Mouse (Mus musculus): ENCODE results near the gene Zfp90.
A peak's percentile ranks its signal among the peaks of the same experiment; 100 is the strongest.

Zfp90 gene

GRCm38 (mm10) chr8:106437781-106438180 is 22.7 kb downstream of the Zfp90 start:
- peak; percentile 76 for DNase-seq

GRCm38 (mm10) chr8:106440146-106440545 is 25.0 kb downstream of the Zfp90 start:
- no peak for DNase-seq

GRCm38 (mm10) chr8:106442740-106443139 is 27.6 kb downstream of the Zfp90 start:
- no peak for DNase-seq

GRCm38 (mm10) chr8:106451301-106452085 is 36.4 kb downstream of the Zfp90 start:
- DNase-seq: no peak

GRCm38 (mm10) chr8:106452701-106453481 is 37.8 kb downstream of the Zfp90 start:
- no peak for DNase-seq

- no peak for DNase-seq
Observed at GRCm38 (mm10) chr8:106454036-106454435, 38.9 kb downstream of the Zfp90 start.

- no peak for DNase-seq
Observed at GRCm38 (mm10) chr8:106462131-106462530, 47.0 kb downstream of the Zfp90 start.

- DNase-seq: no peak
Observed at GRCm38 (mm10) chr8:106463795-106464194, 48.7 kb downstream of the Zfp90 start.

- DNase-seq: no peak
Observed at GRCm38 (mm10) chr8:106469485-106469884, 54.4 kb downstream of the Zfp90 start.

GRCm38 (mm10) chr8:106474001-106474400 is 58.9 kb downstream of the Zfp90 start:
- no peak for DNase-seq
